Mouse (Mus musculus) embryonic facial prominence, embryonic 15.5 days (tissue): ENCODE measurements around the gene Rfc2. TPM values are rescaled to one million over a fixed set of nuclear protein-coding genes. Genes with fewer than 3 reads are reported as not detected.

Experiments
- ATAC-seq: fragments of 200-750 bp; cut with Nextera tagmentation; 2 replicates; pipeline ENCODE4 v1.8.0; 2017; ENCODE audit warnings: low read depth, moderate TSS enrichment; ENCODE audit not compliant: insufficient number of reproducible peaks, low FRiP score, low TSS enrichment
- H3K27ac ChIP-seq: fragments of 300-500 bp; sonication (generic); replicated peaks from 2 replicates; pipeline ENCODE4 v1.5.1; 2015; ENCODE audit warnings: mild to moderate bottlenecking, inconsistent platforms
- H3K27me3 ChIP-seq: fragments of 300-500 bp; sonication (generic); 2 replicates; pipeline ENCODE4 v1.6.1; 2015; ENCODE audit warnings: inconsistent platforms
- H3K36me3 ChIP-seq: fragments of 300-500 bp; sonication (generic); 2 replicates; pipeline ENCODE4 v1.6.1; 2015; ENCODE audit warnings: mild to moderate bottlenecking, inconsistent platforms
- H3K4me1 ChIP-seq: fragments of 300-500 bp; sonication (generic); 2 replicates; pipeline ENCODE4 v1.6.1; 2015; ENCODE audit warnings: inconsistent platforms
- H3K4me2 ChIP-seq: fragments of 300-500 bp; sonication (generic); replicated peaks from 2 replicates; pipeline ENCODE4 v1.6.1; 2015; ENCODE audit warnings: mild to moderate bottlenecking, inconsistent platforms
- H3K4me3 ChIP-seq: fragments of 300-500 bp; sonication (generic); replicated peaks from 2 replicates; pipeline ENCODE4 v1.5.1; 2015; ENCODE audit warnings: mild to moderate bottlenecking, inconsistent platforms
- H3K9ac ChIP-seq: fragments of 300-500 bp; sonication (generic); 2 replicates; pipeline ENCODE4 v1.6.1; 2015; ENCODE audit warnings: inconsistent platforms
- H3K9me3 ChIP-seq: fragments of 300-500 bp; sonication (generic); replicated peaks from 2 replicates; pipeline ENCODE4 v1.6.1; 2016; ENCODE audit warnings: inconsistent platforms
- WGBS: fragments of 180-500 bp; shearing (Covaris S2); methylation state at CpG from one replicate; pipeline ENCODE4 v1.1.7; 2015; 5-methylcytosine and 5-hydroxymethylcytosine counted together
- polyA plus RNA-seq: library from polyadenylated mRNA; unstranded; fragments of >200 nt; fragmentation: Nextera tagmentation; extraction: Ambion mirVana; gene quantifications from 2 replicates; pipeline ENCODE4 v1.2.1, GENCODE M21; 2015

Gene Rfc2
- polyA plus RNA-seq, 1 experiment from 2014 or later: 238 TPM

DNA sequence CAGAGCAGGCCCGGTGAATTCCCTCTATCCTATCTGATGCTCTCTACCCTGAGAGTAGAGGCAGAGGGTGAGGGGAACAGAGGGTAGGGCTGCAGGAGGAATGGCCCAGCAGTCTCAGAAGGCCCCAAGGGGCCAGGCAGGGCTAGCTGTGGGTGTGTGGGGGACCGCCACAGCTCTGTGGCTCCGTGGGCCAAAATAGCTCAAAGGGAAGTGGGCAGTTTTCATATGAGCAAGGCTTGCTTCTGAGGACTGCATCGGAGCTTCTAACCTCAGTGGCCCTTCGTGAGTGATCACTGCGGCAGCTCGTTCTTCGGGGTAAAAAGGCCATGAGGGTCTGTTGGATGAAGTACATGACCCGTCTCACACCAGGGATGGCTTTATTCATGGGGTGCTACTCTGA, 32.6 kb downstream of the Rfc2 start:
- no peak for ATAC-seq
- H3K36me3 ChIP-seq: peaks cover 20% of the 10 kb centered on the region
- no peaks in the 10 kb centered on the region for H3K9me3 ChIP-seq
- no peak overlapping the region for H3K4me2 ChIP-seq
- 78% methylated on average over 9 of the region's 9 CpGs for WGBS
- no peak overlapping the region for H3K9ac ChIP-seq
- no peaks in the 10 kb centered on the region for H3K27me3 ChIP-seq
- no peaks in the 10 kb centered on the region for H3K4me1 ChIP-seq
- no peak overlapping the region; the same call in 1 of the 2 replicates for H3K27ac ChIP-seq
- no peak overlapping the region for H3K4me3 ChIP-seq

DNA sequence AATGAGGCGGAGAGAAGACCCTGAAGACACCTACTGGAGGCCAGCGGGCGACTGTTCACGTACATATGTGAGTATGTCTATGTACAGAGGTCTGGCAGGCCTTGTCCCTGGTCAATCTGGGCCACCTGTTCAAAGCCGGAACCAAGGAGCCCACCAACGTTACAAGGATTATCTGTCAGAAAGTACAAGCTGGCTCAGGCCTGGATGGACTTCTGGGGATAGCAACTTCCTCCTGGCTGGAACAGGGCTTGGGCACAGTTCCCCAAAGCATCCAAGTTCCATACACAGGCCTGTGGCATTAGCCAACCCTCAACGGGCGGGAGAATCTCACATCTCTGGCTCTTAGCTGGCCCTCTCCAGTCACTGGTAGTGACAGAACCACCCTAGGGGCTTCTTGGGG, 33.1 kb downstream of the Rfc2 start:
- no peak for ATAC-seq
- H3K27me3 ChIP-seq: no peaks in the 10 kb centered on the region
- H3K9ac ChIP-seq: no peak overlapping the region
- 82% methylated on average over 8 of the region's 8 CpGs for WGBS
- H3K4me3 ChIP-seq: no peak overlapping the region
- no peaks in the 10 kb centered on the region for H3K4me1 ChIP-seq
- H3K9me3 ChIP-seq: no peaks in the 10 kb centered on the region
- no peak overlapping the region for H3K4me2 ChIP-seq
- peaks cover 25% of the 10 kb centered on the region for H3K36me3 ChIP-seq
- no peak overlapping the region for H3K27ac ChIP-seq

DNA sequence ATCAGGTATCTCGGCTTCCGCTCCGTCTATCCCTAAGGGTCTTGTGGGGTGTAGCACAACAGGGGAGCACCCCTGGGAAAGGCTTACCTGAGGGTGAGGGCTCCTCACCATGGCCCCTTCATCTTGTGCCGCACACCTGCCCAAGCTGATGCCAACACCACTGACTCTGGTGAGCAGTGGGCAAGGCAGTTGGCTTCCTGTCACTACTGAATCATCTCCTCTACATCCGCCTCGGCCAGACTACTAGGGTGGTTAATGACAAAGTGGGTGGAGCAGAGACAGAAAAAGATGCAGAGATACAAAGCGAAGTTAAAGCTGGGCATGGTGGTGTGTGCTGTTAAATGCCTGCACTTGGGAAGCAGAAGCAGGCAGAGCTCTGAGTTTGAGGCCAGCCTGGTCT, 33.6 kb downstream of the Rfc2 start, which contains the start of gene Lat2:
Lat2 (minus strand) TSS at position 224 of the 400 bp plus-strand sequence.
- no peak within 1 kb of the TSS for H3K27ac ChIP-seq
- no peaks in the 10 kb centered on the region for H3K27me3 ChIP-seq
- no peak within 1 kb of the TSS for H3K9ac ChIP-seq
- no peak within 1 kb of the TSS for H3K4me2 ChIP-seq
- 78% methylated on average over 7 of the region's 7 CpGs for WGBS
- no peaks in the 10 kb centered on the region for H3K4me1 ChIP-seq
- no peaks in the 10 kb centered on the region for H3K9me3 ChIP-seq
- H3K4me3 ChIP-seq: no peak within 1 kb of the TSS
- H3K36me3 ChIP-seq: peaks cover 30% of the 10 kb centered on the region
- no peak for ATAC-seq

DNA sequence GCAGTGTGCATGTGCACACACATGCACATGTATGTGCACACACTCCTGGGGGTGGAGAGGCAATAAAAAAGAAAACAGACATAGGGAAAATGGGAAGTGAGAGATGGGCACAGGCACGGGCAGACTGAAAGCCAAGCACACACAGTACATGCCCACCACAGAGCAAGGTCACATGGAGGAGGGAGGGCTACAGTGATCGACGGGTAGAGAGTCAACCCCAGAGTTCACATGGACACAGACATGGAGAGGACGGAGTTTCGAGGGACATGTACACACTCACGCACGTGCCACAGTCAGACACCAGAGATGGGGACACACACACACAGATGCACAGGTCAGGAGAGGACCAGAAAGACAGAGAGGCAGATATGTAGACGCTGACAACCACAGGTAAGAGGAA, 34.2 kb downstream of the Rfc2 start:
- WGBS: 79% methylated on average over 8 of the region's 8 CpGs
- ATAC-seq: no peak

DNA sequence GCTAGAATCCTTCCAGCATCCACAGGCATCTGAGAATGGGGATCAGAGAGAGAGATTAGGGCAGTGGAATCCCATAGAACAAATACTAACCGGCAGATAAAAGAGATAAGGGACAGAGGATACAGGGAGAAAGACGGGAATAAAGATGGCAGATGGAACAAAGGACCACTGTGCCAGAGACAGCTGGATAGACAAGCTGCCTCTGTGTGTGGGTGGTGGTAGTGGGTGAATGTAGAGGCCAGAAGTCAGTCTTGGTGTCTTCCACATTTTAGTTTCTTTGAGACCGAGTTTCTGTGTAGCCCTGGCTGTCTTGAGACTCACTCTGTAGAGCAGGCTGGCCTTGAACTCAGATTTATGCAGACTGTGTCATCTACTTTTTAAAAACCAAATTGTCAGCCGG, 34.6 kb downstream of the Rfc2 start:
- Histone ChIP-seq H3K36me3 (peaks cover 40% of the 10 kb centered on the region), H3K4me3 (no peak overlapping the region), H3K4me1 (no peaks in the 10 kb centered on the region), H3K27ac (no peak overlapping the region), H3K4me2 (no peak overlapping the region), H3K9ac (no peak overlapping the region), H3K27me3 (no peaks in the 10 kb centered on the region), H3K9me3 (no peaks in the 10 kb centered on the region)
- no peak for ATAC-seq
- 59% methylated on average over 4 of the region's 4 CpGs for WGBS

More for the DNA sequence above, 34.2 kb downstream of the Rfc2 start:
- Histone ChIP-seq H3K4me3 (no peak overlapping the region), H3K27me3 (no peaks in the 10 kb centered on the region), H3K4me2 (no peak overlapping the region), H3K27ac (no peak overlapping the region), H3K4me1 (no peaks in the 10 kb centered on the region), H3K9ac (no peak overlapping the region), H3K36me3 (peaks cover 36% of the 10 kb centered on the region), H3K9me3 (no peaks in the 10 kb centered on the region)

DNA sequence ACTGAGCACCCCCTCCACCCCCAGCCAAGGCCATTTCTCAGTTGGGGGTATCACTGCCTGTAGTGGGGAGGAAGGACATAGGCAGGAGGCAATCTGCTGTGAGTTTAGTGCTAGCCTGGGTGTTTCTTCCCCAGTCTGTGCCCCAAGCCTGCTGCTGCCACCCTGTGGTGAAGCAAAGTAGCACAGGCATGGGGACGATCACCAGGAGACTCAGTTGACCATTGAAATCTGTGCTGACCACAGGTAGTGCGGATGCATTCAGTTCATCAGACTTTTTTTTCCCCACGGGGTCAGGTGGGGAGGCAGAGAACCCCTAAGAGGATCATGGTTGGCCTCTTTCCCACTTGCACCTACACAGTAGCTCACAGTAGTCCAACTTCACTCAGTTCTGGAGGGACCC, 35.9 kb downstream of the Rfc2 start:
- ATAC-seq: no peak
- Histone ChIP-seq H3K9ac (no peak overlapping the region), H3K27ac (no peak overlapping the region), H3K9me3 (no peaks in the 10 kb centered on the region), H3K4me1 (no peaks in the 10 kb centered on the region), H3K36me3 (peaks cover 53% of the 10 kb centered on the region), H3K4me3 (no peak overlapping the region), H3K27me3 (no peaks in the 10 kb centered on the region), H3K4me2 (no peak overlapping the region)
- WGBS: 65% methylated on average over 3 of the region's 3 CpGs

DNA sequence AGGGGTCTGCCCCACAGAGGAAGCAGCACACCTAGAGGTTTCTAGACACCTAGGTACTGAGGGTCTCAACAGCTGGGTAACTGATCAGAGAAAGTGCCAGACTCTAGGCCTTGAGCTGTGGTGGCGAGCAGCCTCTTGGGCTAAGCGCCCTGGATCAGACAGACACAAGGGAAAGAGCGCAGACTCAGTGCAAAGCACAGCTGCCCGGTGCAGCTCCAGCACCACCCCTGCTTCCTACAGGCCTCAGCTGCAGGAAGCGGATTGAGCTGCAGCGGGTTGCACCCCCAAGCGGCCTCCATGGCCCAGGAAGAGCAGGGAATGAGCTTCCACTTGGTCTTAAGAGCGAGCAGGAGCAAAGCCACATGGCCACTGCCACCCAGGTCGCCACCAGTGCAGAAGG, 39.3 kb downstream of the Rfc2 start:
- Histone ChIP-seq H3K4me2 (no peak overlapping the region), H3K27ac (no peak overlapping the region), H3K4me3 (no peak overlapping the region), H3K36me3 (peaks cover 86% of the 10 kb centered on the region), H3K9ac (no peak overlapping the region), H3K27me3 (no peaks in the 10 kb centered on the region), H3K9me3 (no peaks in the 10 kb centered on the region), H3K4me1 (no peaks in the 10 kb centered on the region)
- WGBS: 93% methylated on average over 9 of the region's 9 CpGs
- ATAC-seq: no peak

DNA sequence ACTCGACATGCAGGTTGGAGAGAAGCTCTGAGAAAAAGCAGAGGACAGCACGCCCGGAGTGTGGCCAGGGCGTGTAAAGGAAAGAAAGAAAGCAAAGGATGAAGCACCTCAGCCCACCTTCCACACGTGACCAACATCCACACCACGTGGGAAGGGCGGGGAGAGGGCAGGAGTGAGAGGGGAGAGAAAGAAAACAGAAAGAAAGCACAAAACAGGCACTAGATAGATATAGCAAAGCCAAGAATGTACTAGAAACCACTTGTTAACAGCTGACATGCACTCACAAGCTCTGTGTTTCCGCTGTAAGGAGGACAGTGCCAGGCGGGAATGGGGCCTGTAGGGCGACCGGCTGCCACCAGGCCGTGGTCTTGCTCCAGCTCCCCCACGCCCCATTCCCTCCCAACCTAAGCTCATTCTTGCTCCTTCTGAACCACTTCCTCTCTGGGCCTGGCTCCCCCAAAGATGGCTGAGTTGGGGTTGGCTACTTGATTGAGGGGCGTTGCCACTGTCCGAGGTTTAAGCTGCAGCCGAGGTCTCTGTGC, 40.0 kb downstream of the Rfc2 start:
- H3K9me3 ChIP-seq: no peaks in the 10 kb centered on the region
- no peak overlapping the region for H3K4me2 ChIP-seq
- 87% methylated on average over 16 of the region's 16 CpGs for WGBS
- no peak overlapping the region for H3K4me3 ChIP-seq
- H3K9ac ChIP-seq: no peak overlapping the region
- H3K27ac ChIP-seq: no peak overlapping the region
- no peaks in the 10 kb centered on the region for H3K27me3 ChIP-seq
- H3K4me1 ChIP-seq: no peaks in the 10 kb centered on the region
- H3K36me3 ChIP-seq: peaks cover 93% of the 10 kb centered on the region
- ATAC-seq: no peak

DNA sequence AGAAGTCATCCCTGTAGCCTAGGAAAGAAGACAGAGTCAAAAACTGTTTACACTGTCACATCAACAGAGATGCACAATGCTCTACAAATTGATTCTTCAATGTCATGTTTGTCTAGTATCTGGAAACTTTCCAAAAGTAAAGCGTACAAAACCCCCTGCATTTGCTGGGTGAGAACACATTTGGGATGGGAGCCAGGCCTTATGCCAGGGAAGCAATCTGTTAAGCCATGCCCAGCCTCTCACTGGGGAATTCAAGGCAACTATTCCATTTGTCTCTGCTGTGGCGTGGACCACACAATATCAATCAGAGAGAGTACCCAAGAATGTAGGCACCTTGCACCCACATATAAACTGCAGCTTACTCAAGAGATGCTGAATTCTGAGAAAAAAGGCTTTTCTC, 40.9 kb downstream of the Rfc2 start:
- no peak overlapping the region for H3K4me2 ChIP-seq
- ATAC-seq: no peak
- no peaks in the 10 kb centered on the region for H3K9me3 ChIP-seq
- H3K27me3 ChIP-seq: no peaks in the 10 kb centered on the region
- H3K27ac ChIP-seq: no peak overlapping the region
- no peak overlapping the region for H3K4me3 ChIP-seq
- H3K9ac ChIP-seq: no peak overlapping the region
- peaks cover 98% of the 10 kb centered on the region for H3K36me3 ChIP-seq
- 59% methylated on average over 2 of the region's 2 CpGs for WGBS
- no peaks in the 10 kb centered on the region for H3K4me1 ChIP-seq

DNA sequence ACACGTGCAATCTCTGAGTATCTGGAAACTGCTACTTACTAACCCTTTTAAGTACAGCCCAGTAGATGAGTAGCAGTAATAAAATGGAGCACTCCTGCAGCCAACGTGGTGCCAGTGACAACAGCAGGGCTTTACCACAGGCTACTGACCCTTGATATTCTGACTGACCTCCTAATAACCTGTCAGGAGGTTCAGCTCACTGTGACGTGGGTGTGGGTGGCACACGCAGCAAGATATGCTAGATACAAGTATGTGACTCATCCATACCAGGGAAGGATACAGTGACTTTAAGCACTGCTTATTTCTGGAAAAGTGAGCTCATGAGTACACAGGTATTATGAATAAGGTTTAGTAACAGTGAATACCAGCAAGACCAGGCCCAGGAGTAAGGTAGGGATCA, 48.3 kb downstream of the Rfc2 start:
- no peak for ATAC-seq
- Histone ChIP-seq H3K36me3 (peaks cover 80% of the 10 kb centered on the region), H3K27ac (peak overlapping the region; percentile 44; the same call in 1 of the 2 replicates), H3K9ac (no peak overlapping the region), H3K4me1 (peaks cover 5% of the 10 kb centered on the region; the same call in 1 of the 2 replicates), H3K27me3 (no peaks in the 10 kb centered on the region), H3K4me3 (no peak overlapping the region), H3K9me3 (no peaks in the 10 kb centered on the region), H3K4me2 (no peak overlapping the region)
- WGBS: 68% methylated on average over 4 of the region's 4 CpGs

DNA sequence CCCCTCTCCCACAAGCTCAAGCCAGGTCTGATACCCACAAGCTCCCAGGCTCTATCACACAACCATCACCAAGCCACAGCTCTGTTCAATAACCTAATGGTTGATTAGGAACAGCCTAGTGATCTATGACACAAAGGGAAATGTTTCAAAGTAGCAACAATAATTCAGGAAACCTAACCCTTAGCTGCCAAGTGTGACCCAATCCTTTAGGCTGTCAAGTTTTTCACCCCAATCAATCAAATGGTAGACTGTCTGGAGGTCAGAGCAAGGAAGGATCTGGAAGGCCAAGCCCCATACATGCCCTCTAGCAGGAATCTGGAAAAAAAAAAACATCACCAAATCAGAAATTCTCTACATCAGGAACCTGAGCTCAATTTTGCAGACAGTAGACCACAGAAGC, 49.7 kb downstream of the Rfc2 start:
- Histone ChIP-seq H3K27ac (no peak overlapping the region), H3K36me3 (peaks cover 76% of the 10 kb centered on the region), H3K27me3 (no peaks in the 10 kb centered on the region), H3K9me3 (no peaks in the 10 kb centered on the region), H3K4me2 (no peak overlapping the region), H3K4me3 (no peak overlapping the region), H3K4me1 (peaks cover 5% of the 10 kb centered on the region; the same call in 1 of the 2 replicates), H3K9ac (no peak overlapping the region)
- no peak for ATAC-seq

DNA sequence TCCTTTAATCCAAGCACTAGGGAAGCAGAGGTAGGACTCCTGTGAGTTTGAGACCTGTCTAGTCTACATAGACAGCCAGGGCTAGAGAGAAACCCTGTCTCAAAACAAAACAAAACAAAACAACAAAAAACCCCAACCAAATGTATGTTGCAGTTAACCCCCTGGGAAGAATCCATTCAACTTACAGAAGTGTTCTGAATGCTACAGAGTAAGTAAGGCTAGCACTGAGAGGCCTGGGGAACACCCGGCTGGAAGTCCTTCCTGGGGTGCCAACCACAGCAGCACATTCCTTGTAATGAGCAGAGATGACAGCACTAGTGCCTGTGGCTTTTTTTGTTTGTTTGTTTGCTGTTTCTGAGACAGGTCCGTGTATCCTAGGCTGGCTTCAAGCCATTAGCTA, 51.7 kb downstream of the Rfc2 start:
- WGBS: 48% methylated on average over 2 of the region's 2 CpGs
- Histone ChIP-seq H3K27ac (no peak overlapping the region), H3K36me3 (peaks cover 66% of the 10 kb centered on the region), H3K4me1 (peaks cover 10% of the 10 kb centered on the region), H3K9me3 (no peaks in the 10 kb centered on the region), H3K9ac (no peak overlapping the region), H3K27me3 (no peaks in the 10 kb centered on the region), H3K4me3 (no peak overlapping the region), H3K4me2 (no peak overlapping the region)
- no peak for ATAC-seq
